Comparison of ENCODE assay signal across 7 mouse cellular contexts in the genomic region with DNA sequence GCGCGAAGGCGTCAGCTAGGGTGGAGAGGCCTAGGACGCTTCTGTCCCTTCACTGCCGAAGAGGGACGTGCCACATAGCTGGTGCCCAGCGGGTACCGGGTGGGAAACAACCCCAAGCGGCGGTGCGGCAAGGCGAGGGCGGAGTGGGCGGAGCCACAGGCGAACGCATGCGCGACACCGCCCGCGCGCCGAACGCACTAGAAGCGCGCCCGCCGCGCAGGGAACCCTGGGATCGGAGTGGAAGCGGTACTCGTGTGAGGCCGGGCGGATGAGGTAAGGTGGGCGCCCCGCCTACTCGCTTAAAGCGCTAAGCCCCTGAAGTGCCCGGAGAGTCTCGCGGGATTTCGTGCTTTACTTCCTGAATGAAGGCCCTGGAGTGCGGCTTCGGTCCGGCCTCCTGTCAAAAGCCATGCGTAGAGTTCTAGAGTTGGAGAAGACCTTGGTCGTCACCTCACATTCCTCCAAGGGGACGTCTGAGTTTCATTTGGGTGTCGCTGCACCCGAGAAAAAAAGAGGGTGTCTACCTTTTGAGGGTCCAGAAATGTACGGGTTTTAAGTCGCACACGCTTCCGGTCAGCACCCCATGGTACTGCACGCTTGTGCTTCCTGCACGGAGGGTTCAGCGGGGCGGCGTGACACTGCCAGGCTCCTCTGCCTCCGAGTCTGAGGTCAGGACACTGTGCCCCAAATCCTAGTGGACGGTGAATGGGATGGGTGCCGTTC. TPM values are rescaled to one million over a fixed set of nuclear protein-coding genes. Genes with fewer than 3 reads are reported as not detected.
DNase-seq lines count a peak whose midpoint lies in the region; ATAC-seq lines count a peak whose summit lies in the region.

A gene (minus strand): TSS at position 151 of the 723 bp plus-strand sequence.
A gene (minus strand): TSS at position 227 of the 723 bp plus-strand sequence.

- intact Hi-C loops in left cerebral cortex, postnatal 36 days (cut with DNase I): loop anchor here (1.0 to 10.0 kb wide), 3 partner anchors 14 to 443 kb away; a partner anchor contains a TSS

- H3K27ac ChIP-seq in intestine, embryonic 16.5 days (ENCODE audit: low read length): peak within 1 kb of the TSS; percentile 95
- H3K27ac ChIP-seq in midbrain, embryonic 11.5 days (ENCODE audit: low read depth, low read length): peak within 1 kb of the TSS; percentile 88

- peak within 1 kb of the TSS; percentile 99 for H3K4me3 ChIP-seq in intestine, embryonic 16.5 days (ENCODE audit: low read length)
- H3K4me3 ChIP-seq in midbrain, embryonic 11.5 days (ENCODE audit: low read depth, low read length): peak within 1 kb of the TSS; percentile 97

- WGBS in intestine, embryonic 16.5 days: under 1% methylated on average over 62 of the region's 62 CpGs
- under 1% methylated on average over 62 of the region's 62 CpGs for WGBS in midbrain, embryonic 11.5 days

- H3K4me1 ChIP-seq in intestine, embryonic 16.5 days (ENCODE audit: control insufficient read depth, insufficient read depth, low read length): peaks cover 7% of the 10 kb centered on the region; the same call in 1 of the 2 replicates
- H3K4me1 ChIP-seq in midbrain, embryonic 11.5 days (ENCODE audit: control insufficient read depth, insufficient read depth, low read length): peaks cover 9% of the 10 kb centered on the region

- ATAC-seq in intestine, embryonic 16.5 days: peak; percentile 100
- ATAC-seq in midbrain, embryonic 11.5 days (ENCODE audit: low FRiP score): peak; percentile 99

- no peaks in the 10 kb centered on the region for H3K27me3 ChIP-seq in intestine, embryonic 16.5 days (replicated peaks; ENCODE audit: control insufficient read depth, insufficient read depth, low read length)
- H3K27me3 ChIP-seq in midbrain, embryonic 11.5 days (ENCODE audit: control insufficient read depth, insufficient read depth, low read length): no peaks in the 10 kb centered on the region

- H3K9me3 ChIP-seq in intestine, embryonic 16.5 days (ENCODE audit: control insufficient read depth, low read length): no peaks in the 10 kb centered on the region
- H3K9me3 ChIP-seq in midbrain, embryonic 11.5 days (ENCODE audit: control insufficient read depth, low read length): no peaks in the 10 kb centered on the region

- peak within 1 kb of the TSS; percentile 99 for H3K9ac ChIP-seq in intestine, embryonic 16.5 days (ENCODE audit: low read depth, low read length)
- peak within 1 kb of the TSS; percentile 97 for H3K9ac ChIP-seq in midbrain, embryonic 11.5 days (ENCODE audit: low read length)

- H3K36me3 ChIP-seq in intestine, embryonic 16.5 days (ENCODE audit: control insufficient read depth, insufficient read depth, low read length): no peaks in the 10 kb centered on the region
- H3K36me3 ChIP-seq in midbrain, embryonic 11.5 days (ENCODE audit: control insufficient read depth, insufficient read depth, low read length): no peaks in the 10 kb centered on the region

- DNase-seq in adrenal gland, adult 8-10 months: peak; percentile 98
- peak; percentile 94 for DNase-seq in embryo, embryonic 9.5 days (ENCODE audit: extremely low spot score)
- DNase-seq in gastrocnemius, postnatal 4 days (ENCODE audit: low spot score in 2 of 2): peak; percentile 94 to 99
- DNase-seq in left cerebral cortex, postnatal 36 days (ENCODE audit: low spot score in 2 of 2): peak; percentile 99
- DNase-seq in midbrain, embryonic 11.5 days (ENCODE audit: low spot score, missing footprints): peak; percentile 100
- peak; percentile 98 for DNase-seq in skeletal muscle tissue, adult 2 months (ENCODE audit: low read depth, low spot score)

- H3K4me2 ChIP-seq in intestine, embryonic 16.5 days (ENCODE audit: low read depth, low read length): peak within 1 kb of the TSS; percentile 64
- H3K4me2 ChIP-seq in midbrain, embryonic 11.5 days: peak within 1 kb of the TSS; percentile 87

RNA-seq across cellular contexts. Expression of the first gene that starts in this region (rescaled TPM):
- total RNA-seq in adrenal gland, adult 8-10 months (2022): under 1 TPM in 1 of 4 experiments, not detected in 3; 0.12 TPM
- total RNA-seq in gastrocnemius, postnatal 4 days (2021): not detected
- 0.09 and 0.11 TPM in 2 replicates for polyA plus RNA-seq in intestine, embryonic 16.5 days (2015; fragmentation: Nextera tagmentation; extraction: Ambion mirVana)
- total RNA-seq in left cerebral cortex, postnatal 36 days (2021): under 1 TPM in 1 of 2 experiments, not detected in 1; 0.18 TPM
- 0.04 TPM in 1 of 2 replicates, not detected in the other for polyA plus RNA-seq in midbrain, embryonic 11.5 days (2014; fragmentation: Nextera tagmentation; extraction: Ambion mirVana)

RNA-seq across cellular contexts. Expression of the second gene that starts in this region (rescaled TPM):
- total RNA-seq in adrenal gland, adult 8-10 months (2022): 10 to 100 TPM; 33.5 to 38.4 (median 36.6) TPM
- total RNA-seq in gastrocnemius, postnatal 4 days (2021): 10 to 100 TPM; 37.4 to 45.4 TPM
- 38.9 and 39.1 TPM in 2 replicates for polyA plus RNA-seq in intestine, embryonic 16.5 days (2015; fragmentation: Nextera tagmentation; extraction: Ambion mirVana)
- total RNA-seq in left cerebral cortex, postnatal 36 days (2021): 10 to 100 TPM; 71.5 to 77.8 TPM
- polyA plus RNA-seq in midbrain, embryonic 11.5 days (2014; fragmentation: Nextera tagmentation; extraction: Ambion mirVana): 86.7 and 94.8 TPM in 2 replicates

Comparison
In these comparisons a context has a peak if more than half of its experiments do, and no peak if none do; other contexts are left out.
1. Peak in every context shown above with its lines: DNase-seq, ATAC-seq, H3K4me3 ChIP-seq and H3K27ac ChIP-seq.